Mouse (Mus musculus): ENCODE data around the gene Agbl4. TPM values are rescaled to one million over a fixed set of nuclear protein-coding genes. Genes with fewer than 3 reads are reported as not detected.

The Agbl4 gene
- polyA plus RNA-seq, 1 experiment from 2014 or later = 0.21 TPM

DNA sequence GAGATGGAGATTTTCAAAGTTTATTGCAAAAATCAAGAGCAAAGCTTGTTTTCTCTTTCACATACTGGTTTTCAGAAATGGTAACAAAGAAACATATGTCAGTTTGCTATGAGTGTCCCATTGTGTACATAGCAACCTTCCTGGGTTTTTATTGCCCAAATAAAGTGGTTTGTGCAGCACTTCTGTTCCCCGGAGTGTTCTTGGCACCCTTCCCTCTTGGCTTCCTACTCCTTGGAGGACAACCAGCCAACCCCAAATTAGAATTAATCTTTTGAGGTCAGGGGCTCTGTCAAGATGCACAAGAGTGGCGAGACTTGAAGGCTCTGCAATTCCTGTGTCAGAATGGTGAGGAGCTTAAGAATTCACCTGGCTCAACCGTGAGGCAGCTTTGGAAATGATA, 1266.7 kb downstream of the Agbl4 start:
- no peaks in the 10 kb centered on the region for H3K27me3 ChIP-seq (ENCODE audit: control insufficient read depth, insufficient read depth, low read length)
- no peak overlapping the region for H3K4me3 ChIP-seq (replicated peaks; ENCODE audit: low read length)
- H3K36me3 ChIP-seq (ENCODE audit: control insufficient read depth, insufficient read depth, low read length) = no peaks in the 10 kb centered on the region
- peaks cover 20% of the 10 kb centered on the region for H3K4me1 ChIP-seq (ENCODE audit: control insufficient read depth, insufficient read depth, low read length)
- no peak overlapping the region for H3K4me2 ChIP-seq (ENCODE audit: low read depth, low read length)
- peak; percentile 76 for ATAC-seq (ENCODE audit: insufficient read depth, low FRiP score)
- H3K9me3 ChIP-seq (replicated peaks; ENCODE audit: control insufficient read depth, low read length) = no peaks in the 10 kb centered on the region
- H3K27ac ChIP-seq (ENCODE audit: low read length) = peak overlapping the region; percentile 95
- no peak overlapping the region for H3K9ac ChIP-seq (ENCODE audit: low read length)
- WGBS = 16% methylated on average over 3 of the region's 3 CpGs

DNA sequence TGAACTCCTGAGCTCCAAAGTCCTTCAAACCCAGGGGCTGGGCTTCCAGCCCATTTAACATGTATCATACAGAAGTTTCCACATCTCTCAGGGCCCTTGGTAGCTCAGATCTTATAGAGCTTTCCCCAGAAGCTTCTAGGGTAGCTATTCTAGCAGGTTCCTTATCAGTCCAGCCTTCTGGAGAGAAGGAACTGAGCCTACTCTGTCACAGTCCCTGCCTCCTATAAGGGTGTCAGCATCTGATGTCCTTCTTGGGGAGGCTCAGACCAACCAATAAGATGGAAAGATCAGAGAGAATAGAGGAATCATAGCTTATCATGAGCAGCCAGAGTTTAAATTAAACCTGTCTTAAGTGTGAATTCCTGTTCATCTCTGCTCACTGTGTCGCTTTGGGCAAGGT, 1269.3 kb downstream of the Agbl4 start:
- no peaks in the 10 kb centered on the region for H3K27me3 ChIP-seq (ENCODE audit: control insufficient read depth, insufficient read depth, low read length)
- no peaks in the 10 kb centered on the region for H3K9me3 ChIP-seq (replicated peaks; ENCODE audit: control insufficient read depth, low read length)
- H3K4me1 ChIP-seq (ENCODE audit: control insufficient read depth, insufficient read depth, low read length) = peaks cover 32% of the 10 kb centered on the region
- H3K4me3 ChIP-seq (replicated peaks; ENCODE audit: low read length) = no peak overlapping the region
- no peaks in the 10 kb centered on the region for H3K36me3 ChIP-seq (ENCODE audit: control insufficient read depth, insufficient read depth, low read length)
- no peak overlapping the region for H3K4me2 ChIP-seq (ENCODE audit: low read depth, low read length)
- H3K9ac ChIP-seq (ENCODE audit: low read length) = no peak overlapping the region
- 81% methylated on average over 1 of the region's 1 CpGs for WGBS
- H3K27ac ChIP-seq (ENCODE audit: low read length) = no peak overlapping the region
- no peak for ATAC-seq (ENCODE audit: insufficient read depth, low FRiP score)

DNA sequence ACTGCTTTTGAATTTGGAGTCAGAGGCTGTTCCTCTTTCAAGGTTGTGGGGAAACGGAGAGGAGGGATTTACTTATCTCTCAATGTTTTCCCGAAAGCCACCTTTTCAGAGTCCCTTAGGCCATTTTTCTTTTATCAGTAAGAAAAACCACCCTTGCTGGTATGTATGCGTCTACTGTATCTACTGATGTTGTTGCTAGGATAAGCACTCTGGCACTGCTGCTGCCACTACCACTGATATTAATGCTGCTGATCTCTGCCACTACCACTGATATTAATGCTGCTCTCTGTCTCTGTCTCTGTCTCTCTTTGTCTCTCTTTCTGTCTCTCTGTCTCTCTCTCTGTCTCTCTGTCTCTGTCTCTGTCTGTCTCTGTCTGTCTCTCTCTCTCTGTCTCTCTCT, 1271.9 kb downstream of the Agbl4 start:
- no peak overlapping the region for H3K27ac ChIP-seq (ENCODE audit: low read length)
- H3K9ac ChIP-seq (ENCODE audit: low read length) = no peak overlapping the region
- peaks cover 18% of the 10 kb centered on the region for H3K4me1 ChIP-seq (ENCODE audit: control insufficient read depth, insufficient read depth, low read length)
- no peaks in the 10 kb centered on the region for H3K36me3 ChIP-seq (ENCODE audit: control insufficient read depth, insufficient read depth, low read length)
- 74% methylated on average over 3 of the region's 3 CpGs for WGBS
- no peak overlapping the region for H3K4me2 ChIP-seq (ENCODE audit: low read depth, low read length)
- no peak overlapping the region for H3K4me3 ChIP-seq (replicated peaks; ENCODE audit: low read length)
- H3K27me3 ChIP-seq (ENCODE audit: control insufficient read depth, insufficient read depth, low read length) = no peaks in the 10 kb centered on the region
- no peak for ATAC-seq (ENCODE audit: insufficient read depth, low FRiP score)
- no peaks in the 10 kb centered on the region for H3K9me3 ChIP-seq (replicated peaks; ENCODE audit: control insufficient read depth, low read length)

DNA sequence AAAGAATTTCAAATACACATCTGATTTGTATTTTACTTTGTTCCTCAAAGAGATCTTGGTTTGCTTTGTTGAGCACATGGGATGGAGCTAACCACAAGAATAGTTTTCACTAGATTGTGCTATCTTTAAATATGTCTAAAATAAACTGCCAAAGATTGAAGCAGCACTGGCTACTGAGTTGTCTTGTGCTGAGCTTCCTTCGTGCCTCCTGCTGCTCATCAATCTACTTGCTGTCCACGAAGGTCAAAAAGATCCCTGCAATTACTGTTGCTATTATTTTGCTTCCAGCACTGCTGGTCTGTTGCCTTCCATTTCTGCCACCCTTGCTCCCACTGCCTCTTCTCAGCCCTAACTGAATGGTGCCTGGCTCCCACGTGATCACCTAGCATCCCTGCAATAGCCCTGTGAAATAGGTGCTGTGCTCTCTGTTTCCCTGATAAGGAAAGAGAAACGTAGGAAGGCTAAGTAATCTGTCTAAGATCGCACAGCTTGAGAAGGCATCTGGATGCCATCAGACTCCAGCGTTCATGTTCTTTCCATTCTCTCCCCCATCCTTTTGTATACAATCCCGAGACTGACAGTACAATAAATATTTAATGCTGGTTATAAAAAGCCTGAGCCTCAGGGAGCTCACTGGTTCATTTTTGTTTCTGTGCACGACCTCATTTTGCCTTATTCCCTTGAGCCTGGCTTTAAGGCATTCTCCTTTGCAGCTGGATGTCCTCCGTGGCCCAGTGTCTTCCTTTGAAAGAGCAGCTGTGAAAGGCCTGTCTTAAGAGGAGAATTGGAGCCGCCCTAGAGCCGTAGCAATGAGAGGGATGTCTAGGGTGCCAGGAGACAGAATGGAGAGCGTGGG, 1273.3 kb downstream of the Agbl4 start:
- Histone ChIP-seq H3K9me3 (replicated peaks; ENCODE audit: control insufficient read depth, low read length) (no peaks in the 10 kb centered on the region), H3K27me3 (ENCODE audit: control insufficient read depth, insufficient read depth, low read length) (no peaks in the 10 kb centered on the region), H3K9ac (ENCODE audit: low read length) (no peak overlapping the region), H3K4me2 (ENCODE audit: low read depth, low read length) (peak overlapping the region; percentile 34), H3K4me3 (replicated peaks; ENCODE audit: low read length) (no peak overlapping the region), H3K4me1 (ENCODE audit: control insufficient read depth, insufficient read depth, low read length) (peaks cover 16% of the 10 kb centered on the region), H3K27ac (ENCODE audit: low read length) (peak overlapping the region; percentile 92), H3K36me3 (ENCODE audit: control insufficient read depth, insufficient read depth, low read length) (no peaks in the 10 kb centered on the region)
- WGBS = 18% methylated on average over 12 of the region's 12 CpGs
- ATAC-seq (ENCODE audit: insufficient read depth, low FRiP score) = peak; percentile 82

DNA sequence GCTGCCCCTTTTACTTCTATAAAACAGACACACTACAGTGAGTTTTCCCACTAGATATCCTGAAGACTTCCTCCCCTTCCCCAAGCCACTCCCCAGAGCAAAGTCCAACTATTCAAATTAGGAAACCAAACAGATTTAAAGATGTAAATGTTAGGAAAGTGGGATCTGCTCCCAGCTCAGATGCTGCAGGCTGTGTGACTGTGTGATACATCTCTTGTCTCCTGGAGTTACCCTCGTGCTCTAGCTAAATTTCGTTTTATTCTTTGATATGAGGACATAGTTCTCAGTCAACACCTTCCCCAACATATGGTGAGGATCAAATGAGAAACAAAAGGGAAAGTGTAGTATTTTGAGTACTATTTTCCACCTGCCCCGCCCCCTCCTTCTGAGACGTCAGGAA, 1274.0 kb downstream of the Agbl4 start:
- WGBS = 33% methylated on average over 4 of the region's 4 CpGs
- Histone ChIP-seq H3K9ac (ENCODE audit: low read length) (no peak overlapping the region), H3K4me3 (replicated peaks; ENCODE audit: low read length) (no peak overlapping the region), H3K36me3 (ENCODE audit: control insufficient read depth, insufficient read depth, low read length) (no peaks in the 10 kb centered on the region), H3K9me3 (replicated peaks; ENCODE audit: control insufficient read depth, low read length) (no peaks in the 10 kb centered on the region), H3K27ac (ENCODE audit: low read length) (peak overlapping the region; percentile 92), H3K4me2 (ENCODE audit: low read depth, low read length) (peak overlapping the region; percentile 34), H3K4me1 (ENCODE audit: control insufficient read depth, insufficient read depth, low read length) (peaks cover 16% of the 10 kb centered on the region), H3K27me3 (ENCODE audit: control insufficient read depth, insufficient read depth, low read length) (no peaks in the 10 kb centered on the region)
- peak; percentile 59 for ATAC-seq (ENCODE audit: insufficient read depth, low FRiP score)

DNA sequence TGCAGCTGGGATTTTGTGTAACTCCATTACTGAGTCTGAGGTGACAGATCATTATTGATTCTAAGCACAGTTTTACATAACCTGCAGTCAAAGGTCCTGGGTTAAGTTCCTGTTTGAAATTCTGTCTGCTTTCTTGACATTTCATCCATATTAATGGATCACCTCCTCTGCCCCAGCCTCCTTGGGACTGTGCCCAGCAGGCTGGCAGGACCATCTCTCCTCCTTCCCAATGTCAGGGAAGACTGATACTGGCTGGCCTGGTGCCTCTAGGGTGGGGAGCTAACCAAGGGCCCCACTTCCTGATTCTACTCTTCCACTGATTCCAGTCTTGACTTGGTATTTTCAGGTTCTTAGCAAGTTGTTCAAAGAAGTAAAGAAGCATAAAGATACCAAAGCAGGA, 1276.4 kb downstream of the Agbl4 start:
- Histone ChIP-seq H3K4me2 (ENCODE audit: low read depth, low read length) (no peak overlapping the region), H3K9ac (ENCODE audit: low read length) (no peak overlapping the region), H3K27me3 (ENCODE audit: control insufficient read depth, insufficient read depth, low read length) (no peaks in the 10 kb centered on the region), H3K27ac (ENCODE audit: low read length) (no peak overlapping the region), H3K9me3 (replicated peaks; ENCODE audit: control insufficient read depth, low read length) (no peaks in the 10 kb centered on the region), H3K36me3 (ENCODE audit: control insufficient read depth, insufficient read depth, low read length) (no peaks in the 10 kb centered on the region), H3K4me3 (replicated peaks; ENCODE audit: low read length) (no peak overlapping the region), H3K4me1 (ENCODE audit: control insufficient read depth, insufficient read depth, low read length) (peaks cover 16% of the 10 kb centered on the region)
- no peak for ATAC-seq (ENCODE audit: insufficient read depth, low FRiP score)

DNA sequence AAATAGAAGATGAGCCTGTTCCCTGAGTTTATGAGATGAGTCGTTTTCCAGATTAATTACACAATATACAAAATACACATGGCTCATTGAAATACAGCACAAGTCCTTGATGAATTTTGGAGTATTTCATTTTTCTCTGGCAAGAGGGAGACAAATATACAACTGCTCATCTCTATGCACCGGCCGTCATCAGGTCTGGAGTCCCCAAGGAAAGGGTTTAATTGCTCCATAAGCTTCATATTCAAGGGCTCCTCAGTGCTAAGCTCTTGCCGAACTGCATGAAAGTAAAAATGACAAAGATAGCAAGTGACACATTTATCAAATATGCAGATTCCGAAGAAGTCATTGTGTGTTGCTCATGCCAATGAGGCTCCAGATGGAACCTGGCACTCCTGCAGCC, 1284.5 kb downstream of the Agbl4 start:
- Histone ChIP-seq H3K4me3 (replicated peaks; ENCODE audit: low read length) (no peak overlapping the region), H3K27me3 (ENCODE audit: control insufficient read depth, insufficient read depth, low read length) (no peaks in the 10 kb centered on the region), H3K27ac (ENCODE audit: low read length) (no peak overlapping the region), H3K9ac (ENCODE audit: low read length) (no peak overlapping the region), H3K9me3 (replicated peaks; ENCODE audit: control insufficient read depth, low read length) (no peaks in the 10 kb centered on the region), H3K4me2 (ENCODE audit: low read depth, low read length) (no peak overlapping the region), H3K36me3 (ENCODE audit: control insufficient read depth, insufficient read depth, low read length) (no peaks in the 10 kb centered on the region), H3K4me1 (ENCODE audit: control insufficient read depth, insufficient read depth, low read length) (0 out of 2 replicates have a peak, but pooled peaks cover 3% of the 10 kb centered on the region)
- ATAC-seq (ENCODE audit: insufficient read depth, low FRiP score) = no peak
- WGBS = 79% methylated on average over 5 of the region's 5 CpGs

DNA sequence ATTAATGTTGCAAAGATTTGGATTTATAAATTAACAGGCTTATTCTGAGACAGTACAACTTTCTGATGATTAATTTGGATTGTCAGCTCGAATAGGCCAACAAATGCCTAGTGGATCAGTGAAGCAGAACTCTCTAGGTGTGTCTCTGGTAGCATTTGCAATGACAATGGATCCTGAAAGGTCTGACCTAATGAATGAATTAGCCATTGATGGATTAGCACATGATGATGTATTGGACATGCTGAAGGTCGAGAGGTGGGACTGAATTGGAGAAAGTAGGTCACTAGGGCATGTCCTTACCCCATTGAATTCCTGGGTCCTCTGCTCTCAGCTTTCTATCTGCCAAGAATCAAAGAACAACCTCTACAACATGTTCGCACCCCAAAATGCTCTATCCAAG, 1285.3 kb downstream of the Agbl4 start:
- no peak overlapping the region for H3K4me3 ChIP-seq (replicated peaks; ENCODE audit: low read length)
- no peak for ATAC-seq (ENCODE audit: insufficient read depth, low FRiP score)
- H3K36me3 ChIP-seq (ENCODE audit: control insufficient read depth, insufficient read depth, low read length) = no peaks in the 10 kb centered on the region
- no peaks in the 10 kb centered on the region for H3K9me3 ChIP-seq (replicated peaks; ENCODE audit: control insufficient read depth, low read length)
- WGBS = 70% methylated on average over 3 of the region's 3 CpGs
- no peaks in the 10 kb centered on the region for H3K27me3 ChIP-seq (ENCODE audit: control insufficient read depth, insufficient read depth, low read length)
- 0 out of 2 replicates have a peak, but pooled peaks cover 3% of the 10 kb centered on the region for H3K4me1 ChIP-seq (ENCODE audit: control insufficient read depth, insufficient read depth, low read length)
- no peak overlapping the region for H3K27ac ChIP-seq (ENCODE audit: low read length)
- H3K4me2 ChIP-seq (ENCODE audit: low read depth, low read length) = no peak overlapping the region
- no peak overlapping the region for H3K9ac ChIP-seq (ENCODE audit: low read length)

DNA sequence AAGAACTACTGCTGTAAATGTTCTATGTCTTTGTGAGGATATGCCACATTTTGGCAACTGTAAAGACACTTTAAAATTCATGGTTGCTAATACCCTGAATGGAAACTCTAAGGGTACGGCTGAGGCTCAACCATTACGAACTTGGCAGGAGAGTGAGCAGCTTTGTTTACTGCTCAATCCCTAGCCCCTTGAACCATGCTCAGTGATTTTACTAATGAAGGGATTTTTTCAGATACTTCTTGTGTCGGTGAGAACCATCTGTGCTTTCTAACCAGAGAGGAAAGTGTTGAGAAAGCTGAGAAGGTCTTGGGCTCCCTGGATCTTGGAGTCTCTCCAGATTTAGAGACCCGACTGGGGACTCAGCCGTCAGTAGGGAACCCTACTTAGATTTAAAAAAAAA, 1286.4 kb downstream of the Agbl4 start:
- H3K36me3 ChIP-seq (ENCODE audit: control insufficient read depth, insufficient read depth, low read length) = no peaks in the 10 kb centered on the region
- no peaks in the 10 kb centered on the region for H3K27me3 ChIP-seq (ENCODE audit: control insufficient read depth, insufficient read depth, low read length)
- no peak overlapping the region for H3K9ac ChIP-seq (ENCODE audit: low read length)
- no peaks in the 10 kb centered on the region for H3K9me3 ChIP-seq (replicated peaks; ENCODE audit: control insufficient read depth, low read length)
- ATAC-seq (ENCODE audit: insufficient read depth, low FRiP score) = no peak
- no peak overlapping the region for H3K4me3 ChIP-seq (replicated peaks; ENCODE audit: low read length)
- no peak overlapping the region for H3K27ac ChIP-seq (ENCODE audit: low read length)
- 0 out of 2 replicates have a peak, but pooled peaks cover 3% of the 10 kb centered on the region for H3K4me1 ChIP-seq (ENCODE audit: control insufficient read depth, insufficient read depth, low read length)
- H3K4me2 ChIP-seq (ENCODE audit: low read depth, low read length) = no peak overlapping the region
- WGBS = 43% methylated on average over 5 of the region's 5 CpGs

Data from stomach, embryonic 16.5 days (tissue).